ENCODE assay signal across 10 mouse cellular contexts in the genomic region with DNA sequence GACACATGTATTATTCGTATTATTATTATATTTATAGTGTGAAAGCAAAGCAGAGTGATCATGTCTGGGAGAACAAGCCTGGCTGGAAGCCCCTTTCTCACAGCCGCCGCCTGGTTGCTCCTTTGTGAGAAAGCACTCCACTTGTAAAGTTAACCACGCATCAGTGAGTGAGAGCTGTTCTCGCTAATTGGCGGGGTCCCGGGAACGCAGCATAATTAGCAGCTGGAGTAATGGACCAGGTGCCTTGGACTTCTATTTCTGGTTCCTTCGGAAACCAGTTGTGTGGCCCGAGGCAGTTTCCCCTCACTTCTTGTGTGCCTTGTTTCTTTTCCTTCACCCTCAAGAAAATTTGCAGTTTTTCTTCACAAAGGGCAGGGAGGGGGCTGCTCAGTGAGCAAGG.
A peak's percentile ranks its signal among the peaks of the same experiment; 100 is the strongest.
DNase-seq lines count a peak whose midpoint lies in the region; ATAC-seq and TF ChIP-seq lines count a peak whose summit lies in the region.
"Had no signal": no experiment of that assay in that cellular context is flagged by ENCODE, and none has a peak within 500 bp of the region (broad histone marks: within the 10 kb centered on the region; RNA-seq: fewer than 3 reads in every experiment).

No protein-coding gene starts in this region.

- TF ChIP-seq POLR2A in limb, embryonic 14.5 days (IDR thresholded peaks at IDR 0.05; ENCODE audit: borderline replicate concordance, extremely low read depth, insufficient read depth, insufficient read length), result no peak

- no peak overlapping the region for H3K4me3 ChIP-seq in heart, embryonic 16.5 days (ENCODE audit: low read length)
- H3K4me3 ChIP-seq in forebrain, embryonic 10.5 days, result peak overlapping the region; percentile 24
- no peak overlapping the region for H3K4me3 ChIP-seq in limb, embryonic 14.5 days (replicated peaks; ENCODE audit: low read length)

- no peak overlapping the region for H3K9ac ChIP-seq in heart, embryonic 16.5 days (ENCODE audit: low read length)
- no peak overlapping the region for H3K9ac ChIP-seq in limb, embryonic 14.5 days (ENCODE audit: low read depth, low read length, severe bottlenecking)

- no peak overlapping the region for H3K4me2 ChIP-seq in heart, embryonic 16.5 days (ENCODE audit: low read depth, low read length)
- H3K4me2 ChIP-seq in limb, embryonic 14.5 days (replicated peaks; ENCODE audit: low read depth, low read length, severe bottlenecking), result no peak overlapping the region

- DNase-seq in heart, postnatal 4 days, result no peak
- DNase-seq in Muller cell, postnatal 12 days (ENCODE audit: inconsistent ontology term), result peak; percentile 84
- DNase-seq in forebrain, embryonic 10.5 days (ENCODE audit: extremely low spot score, low spot score), result peak; percentile 75
- DNase-seq in limb, embryonic 14.5 days (ENCODE audit: low spot score), result peak; percentile 62
- no peak for DNase-seq in adrenal gland, adult 18-20 months (ENCODE audit: low spot score in 2 of 2)
- no peak for DNase-seq in cerebellum, postnatal 25 days
- DNase-seq in left cerebral cortex, adult 11 months (ENCODE audit: low spot score), result no peak
- DNase-seq: kidney, postnatal 10 days had no signal

- no peaks in the 10 kb centered on the region; the same call in 1 of the 2 replicates for H3K36me3 ChIP-seq in heart, embryonic 16.5 days (ENCODE audit: control insufficient read depth, insufficient read depth)
- H3K36me3 ChIP-seq in forebrain, embryonic 10.5 days (replicated peaks), result peaks cover 14% of the 10 kb centered on the region
- H3K36me3 ChIP-seq in limb, embryonic 14.5 days (ENCODE audit: control insufficient read depth, insufficient read depth, low read length), result peaks cover 15% of the 10 kb centered on the region

- H3K27me3 ChIP-seq in heart, embryonic 16.5 days (ENCODE audit: control insufficient read depth, insufficient read depth, low read length), result no peaks in the 10 kb centered on the region
- no peaks in the 10 kb centered on the region for H3K27me3 ChIP-seq in forebrain, embryonic 10.5 days (ENCODE audit: poor library complexity, severe bottlenecking)
- no peaks in the 10 kb centered on the region for H3K27me3 ChIP-seq in limb, embryonic 14.5 days (ENCODE audit: control insufficient read depth, insufficient read depth, low read length)
- H3K27me3 ChIP-seq: CH12.LX had no signal

- no peak for ATAC-seq in heart, embryonic 16.5 days (replicated peaks; ENCODE audit: extremely low read depth, insufficient read depth, low FRiP score)
- no peak for ATAC-seq in limb, embryonic 14.5 days (ENCODE audit: low FRiP score, low read depth)

- 63% methylated on average over 10 of the region's 10 CpGs for WGBS in heart, embryonic 16.5 days
- WGBS in forebrain, embryonic 10.5 days, result 14% methylated on average over 10 of the region's 10 CpGs
- WGBS in limb, embryonic 14.5 days, result 10% methylated on average over 10 of the region's 10 CpGs

- peaks cover 42% of the 10 kb centered on the region for H3K4me1 ChIP-seq in heart, embryonic 16.5 days (ENCODE audit: control insufficient read depth, insufficient read depth, low read length)
- peaks cover 77% of the 10 kb centered on the region for H3K4me1 ChIP-seq in forebrain, embryonic 10.5 days
- H3K4me1 ChIP-seq in limb, embryonic 14.5 days (ENCODE audit: control insufficient read depth, insufficient read depth, low read length), result peaks cover 48% of the 10 kb centered on the region

- no peaks in the 10 kb centered on the region for H3K9me3 ChIP-seq in heart, embryonic 16.5 days (replicated peaks; ENCODE audit: control insufficient read depth, low read length)
- no peaks in the 10 kb centered on the region for H3K9me3 ChIP-seq in forebrain, embryonic 10.5 days
- H3K9me3 ChIP-seq in limb, embryonic 14.5 days (ENCODE audit: control insufficient read depth, low read length), result no peaks in the 10 kb centered on the region

- peak overlapping the region; percentile 98 for H3K27ac ChIP-seq in heart, embryonic 16.5 days (ENCODE audit: low read length)
- peak overlapping the region; percentile 94 for H3K27ac ChIP-seq in forebrain, embryonic 10.5 days
- peak overlapping the region; percentile 59; the same call in 1 of the 2 replicates for H3K27ac ChIP-seq in limb, embryonic 14.5 days (replicated peaks; ENCODE audit: low read depth, low read length)

Comparison
In these comparisons a context has a peak if more than half of its experiments do, and no peak if none do; other contexts are left out.
1. DNase-seq: peak in Muller cell, postnatal 12 days (single experiment), forebrain, embryonic 10.5 days (single experiment) and limb, embryonic 14.5 days (single experiment); none in heart, postnatal 4 days (single experiment), adrenal gland, adult 18-20 months (0 of 2), cerebellum, postnatal 25 days (0 of 2) and left cerebral cortex, adult 11 months (single experiment).
2. Peak in every context shown above with its lines, with median percentiles within 50 percentile points of each other: H3K27ac ChIP-seq.